Mouse (Mus musculus) liver, adult 2 months (tissue): ENCODE data around the gene Ptprm. TPM values are rescaled to one million over a fixed set of nuclear protein-coding genes. Genes with fewer than 3 reads are reported as not detected.

ENCODE experiments used
- DNase-seq: peaks from one replicate; pipeline ENCODE4 v3.0.0-alpha.2; 2011; ENCODE audit warnings: low read depth, low spot score; ENCODE audit errors: extremely low read depth
- H3K27ac ChIP-seq: fragments of 200-500 bp; replicated peaks from 2 replicates; pipeline ENCODE4 v1.5.1; 2012; ENCODE audit warnings: low read depth, mild to moderate bottlenecking, control low read depth, inconsistent platforms, low read length; ENCODE audit not compliant: insufficient read depth
- H3K27me3 ChIP-seq: fragments of 200-500 bp; 2 replicates; pipeline ENCODE4 v1.6.1; 2012; ENCODE audit warnings: mild to moderate bottlenecking, moderate library complexity, low read length, inconsistent platforms; ENCODE audit not compliant: control insufficient read depth, insufficient read depth
- H3K36me3 ChIP-seq: fragments of 200-500 bp; 2 replicates; pipeline ENCODE4 v1.6.1; 2012; ENCODE audit warnings: low read length, inconsistent platforms; ENCODE audit not compliant: control insufficient read depth, insufficient read depth
- H3K4me1 ChIP-seq: fragments of 200-500 bp; 2 replicates; pipeline ENCODE4 v1.6.1; 2011; ENCODE audit warnings: low read length; ENCODE audit not compliant: control insufficient read depth, insufficient read depth
- H3K4me3 ChIP-seq: fragments of 200-500 bp; 2 replicates; pipeline ENCODE4 v1.5.1; 2011; ENCODE audit warnings: low read depth, mild to moderate bottlenecking, control low read depth, low read length, moderate library complexity; ENCODE audit not compliant: insufficient read depth
- H3K79me2 ChIP-seq: fragments of 200-500 bp; 2 replicates; pipeline ENCODE4 v1.6.1; 2012; ENCODE audit warnings: inconsistent platforms, mild to moderate bottlenecking, low read length, moderate library complexity; ENCODE audit not compliant: control insufficient read depth, insufficient read depth
- H3K9ac ChIP-seq: fragments of 200-500 bp; 2 replicates; pipeline ENCODE4 v1.6.1; 2012; ENCODE audit warnings: low read depth, mild to moderate bottlenecking, control low read depth, inconsistent platforms, low read length
- CTCF ChIP-seq: fragments of 200-500 bp; IDR thresholded peaks from 2 replicates; pipeline ENCODE4 v1.5.1; 2011; ENCODE audit warnings: low read depth, low read length, control low read depth
- POLR2A ChIP-seq: fragments of 200-500 bp; IDR thresholded peaks from 2 replicates; pipeline ENCODE4 v1.6.1; 2011; ENCODE audit warnings: low read length, control low read depth; ENCODE audit not compliant: insufficient read depth; ENCODE audit errors: extremely low read depth
- WGBS: fragments of 180-500 bp; shearing (Covaris S2); methylation state at CpG from one replicate; pipeline ENCODE4 v1.1.7; 2018; 5-methylcytosine and 5-hydroxymethylcytosine counted together
- polyA plus RNA-seq: library from polyadenylated mRNA; depleted of rRNA; stranded (reverse); fragments of >200 nt; gene quantifications from 2 replicates; pipeline ENCODE4 v1.2.3, GENCODE M21; 2012
- total RNA-seq: library from RNA; depleted of rRNA; stranded (reverse); fragments of >200 nt; gene quantifications from 2 replicates; pipeline ENCODE4 v1.2.3, GENCODE M21; 2014

The Ptprm gene
- total and polyA plus RNA-seq, 2 experiments, result 0.78 to 3.3 TPM

DNA sequence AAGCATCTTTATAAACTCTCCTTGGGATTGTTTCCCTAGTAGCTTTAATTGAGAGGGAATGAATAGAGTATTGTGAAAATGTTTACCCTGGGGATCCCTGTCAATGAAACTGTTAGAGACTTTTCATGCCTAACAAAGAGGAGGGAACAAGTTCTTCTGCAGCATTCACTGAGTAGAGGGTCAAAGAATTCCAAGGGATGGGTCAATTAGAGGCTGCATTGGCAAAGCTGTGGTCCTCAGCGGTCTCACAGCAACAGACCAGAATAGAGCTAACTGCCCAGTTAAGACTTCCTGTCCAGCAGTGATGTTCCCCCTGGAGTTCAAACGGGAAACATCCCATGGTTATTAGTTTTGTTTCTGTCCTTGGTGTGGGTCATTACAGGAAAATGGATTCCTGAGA lies 538.3 kb downstream of the Ptprm start:
- TF ChIP-seq POLR2A (no peak), CTCF (no peak)
- no peaks in the 10 kb centered on the region for H3K79me2 ChIP-seq
- H3K9ac ChIP-seq, result no peak overlapping the region
- H3K4me1 ChIP-seq, result 0 out of 2 replicates have a peak, but pooled peaks cover 1% of the 10 kb centered on the region
- H3K27ac ChIP-seq, result no peak overlapping the region
- 67% methylated on average over 2 of the region's 2 CpGs for WGBS
- no peaks in the 10 kb centered on the region for H3K27me3 ChIP-seq
- DNase-seq, result no peak
- no peak overlapping the region for H3K4me3 ChIP-seq
- no peaks in the 10 kb centered on the region for H3K36me3 ChIP-seq

DNA sequence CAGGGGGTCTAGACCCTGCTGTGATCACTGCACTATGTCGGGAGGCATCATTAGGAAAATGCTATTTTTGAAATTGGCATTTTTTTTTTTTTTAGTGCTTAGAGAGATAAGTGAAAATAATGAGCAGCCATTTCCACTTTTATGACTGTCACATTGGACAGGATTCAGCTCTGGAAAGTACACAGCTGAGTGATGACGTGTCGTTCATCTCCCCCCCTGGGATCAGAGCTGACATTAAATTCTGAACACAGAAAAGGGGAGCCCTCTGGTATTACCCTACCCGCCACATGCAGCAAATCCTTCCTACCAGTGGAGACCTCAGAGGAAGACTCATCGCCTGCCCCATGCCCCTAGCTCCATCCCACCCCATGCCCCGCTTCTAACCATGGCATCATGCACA lies 540.5 kb downstream of the Ptprm start:
- Histone ChIP-seq H3K4me1 (no peaks in the 10 kb centered on the region), H3K27me3 (no peaks in the 10 kb centered on the region), H3K27ac (no peak overlapping the region), H3K9ac (no peak overlapping the region), H3K36me3 (no peaks in the 10 kb centered on the region), H3K4me3 (no peak overlapping the region), H3K79me2 (no peaks in the 10 kb centered on the region)
- DNase-seq, result no peak
- TF ChIP-seq POLR2A (no peak), CTCF (no peak)
- 88% methylated on average over 6 of the region's 6 CpGs for WGBS

DNA sequence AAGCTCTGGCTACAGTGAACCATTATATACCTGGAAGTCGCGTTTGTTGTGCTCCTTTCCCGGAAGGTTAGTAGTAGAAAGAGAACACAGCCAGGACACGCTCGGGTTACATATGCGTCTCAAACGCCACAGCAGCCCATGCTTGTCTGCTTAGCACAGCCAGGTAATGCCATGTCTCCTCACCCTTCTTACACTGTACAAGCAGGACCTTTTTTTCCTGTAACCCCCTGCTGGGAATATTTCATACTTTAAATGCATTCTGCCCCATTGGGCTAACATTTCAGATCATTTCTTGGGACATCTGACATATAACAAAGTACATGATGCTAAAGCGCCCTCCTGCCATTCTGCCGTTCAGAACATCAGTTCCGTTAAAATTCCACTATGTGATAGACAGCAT lies 540.9 kb downstream of the Ptprm start:
- no peak overlapping the region for H3K27ac ChIP-seq
- H3K79me2 ChIP-seq, result no peaks in the 10 kb centered on the region
- no peak overlapping the region for H3K9ac ChIP-seq
- no peak for TF ChIP-seq POLR2A
- no peaks in the 10 kb centered on the region for H3K4me1 ChIP-seq
- 93% methylated on average over 10 of the region's 10 CpGs for WGBS
- no peaks in the 10 kb centered on the region for H3K27me3 ChIP-seq
- H3K36me3 ChIP-seq, result no peaks in the 10 kb centered on the region
- H3K4me3 ChIP-seq, result no peak overlapping the region
- no peak for DNase-seq

DNA sequence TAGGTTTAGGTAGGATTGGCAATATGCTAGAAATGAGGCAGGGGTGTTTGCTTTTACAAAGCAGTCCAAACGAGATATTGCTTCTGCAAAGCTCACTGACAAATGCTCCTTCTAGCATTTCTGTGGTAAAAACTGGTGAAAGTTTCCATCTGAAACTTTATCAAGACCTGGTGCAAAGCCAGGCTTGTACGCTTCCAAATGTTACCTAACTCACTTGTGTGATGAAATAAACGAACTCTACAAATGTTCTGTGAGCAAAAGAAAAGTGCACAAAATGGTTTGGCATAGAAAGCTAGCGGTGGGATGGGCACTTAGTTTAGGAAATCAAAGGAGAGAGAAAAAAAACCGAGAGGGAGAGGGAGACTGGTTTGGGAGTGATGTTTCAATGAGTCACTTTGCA lies 544.5 kb downstream of the Ptprm start:
- H3K9ac ChIP-seq, result no peak overlapping the region
- 30% methylated on average over 5 of the region's 5 CpGs for WGBS
- no peaks in the 10 kb centered on the region for H3K27me3 ChIP-seq
- no peak overlapping the region for H3K27ac ChIP-seq
- no peaks in the 10 kb centered on the region for H3K4me1 ChIP-seq
- peak; percentile 58 for DNase-seq
- no peak overlapping the region for H3K4me3 ChIP-seq
- no peak for TF ChIP-seq CTCF
- no peak for TF ChIP-seq POLR2A
- H3K79me2 ChIP-seq, result no peaks in the 10 kb centered on the region
- H3K36me3 ChIP-seq, result no peaks in the 10 kb centered on the region

DNA sequence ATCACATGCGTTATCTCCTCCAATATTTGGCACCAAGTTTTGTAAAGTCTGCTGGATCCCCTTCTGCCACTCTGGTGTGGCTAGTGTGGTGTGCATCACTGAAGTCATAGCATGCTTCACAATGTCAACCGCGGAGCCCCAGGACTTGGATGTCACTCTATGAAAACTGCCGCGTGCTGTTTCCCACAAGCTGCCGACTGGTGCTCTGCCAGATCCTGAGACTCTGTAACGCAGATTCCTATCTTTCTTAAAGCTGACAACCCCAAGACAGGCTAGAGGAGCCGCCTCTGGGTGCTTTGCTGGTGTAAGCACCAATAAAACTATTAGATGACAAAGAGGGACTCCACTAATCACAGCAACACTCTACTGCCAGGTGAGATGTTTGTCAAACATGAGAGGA lies 546.1 kb downstream of the Ptprm start:
- no peaks in the 10 kb centered on the region for H3K27me3 ChIP-seq
- H3K4me1 ChIP-seq, result no peaks in the 10 kb centered on the region
- no peak overlapping the region for H3K9ac ChIP-seq
- H3K36me3 ChIP-seq, result no peaks in the 10 kb centered on the region
- DNase-seq, result no peak
- 88% methylated on average over 8 of the region's 8 CpGs for WGBS
- no peaks in the 10 kb centered on the region for H3K79me2 ChIP-seq
- H3K27ac ChIP-seq, result no peak overlapping the region
- TF ChIP-seq CTCF (no peak), POLR2A (no peak)
- H3K4me3 ChIP-seq, result no peak overlapping the region

DNA sequence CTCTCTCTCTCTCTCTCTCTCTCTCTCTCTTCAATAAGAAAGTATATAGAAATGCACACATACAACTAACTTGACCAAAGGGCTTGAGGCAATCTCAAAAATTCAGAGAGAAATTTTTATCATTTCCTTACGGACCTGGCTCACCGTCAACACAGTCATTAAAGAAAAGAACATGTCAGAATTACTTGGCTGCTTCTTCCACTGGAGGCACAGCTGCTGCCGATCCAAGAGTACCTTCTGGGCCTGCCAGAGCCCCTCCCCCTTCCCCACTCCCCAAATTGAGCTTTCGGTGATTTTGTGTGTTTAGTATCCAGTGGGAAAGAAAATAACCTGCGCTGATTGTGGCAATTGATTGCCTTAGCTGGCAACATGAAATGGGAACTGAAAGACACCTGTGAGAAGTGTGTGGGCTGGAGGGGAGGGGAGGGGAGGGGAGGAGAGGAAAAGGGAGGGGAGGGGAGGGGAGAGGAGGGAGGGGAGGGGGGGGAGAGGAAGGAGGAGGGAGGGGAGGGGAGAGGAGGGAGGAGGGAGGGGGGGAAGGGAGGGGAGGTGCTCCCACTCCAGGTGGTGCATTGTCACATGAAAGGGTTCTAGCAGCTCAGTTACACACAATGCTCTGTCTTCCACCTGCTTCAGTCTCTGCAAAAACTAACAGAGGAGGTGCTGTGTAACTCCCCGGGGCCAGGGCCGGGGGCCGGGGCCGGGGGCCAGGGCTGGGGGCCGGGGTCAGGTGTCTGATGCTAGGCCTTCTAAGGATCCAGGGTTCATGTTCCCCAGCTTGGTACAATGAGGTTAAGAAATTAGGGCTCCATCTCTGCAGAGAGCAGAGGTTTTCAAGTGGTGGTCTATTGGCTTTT lies 552.2 kb downstream of the Ptprm start:
- TF ChIP-seq CTCF (no peak), POLR2A (no peak)

More for the DNA sequence above, 552.2 kb downstream of the Ptprm start:
- Histone ChIP-seq H3K27ac (no peak overlapping the region), H3K36me3 (no peaks in the 10 kb centered on the region), H3K9ac (no peak overlapping the region), H3K79me2 (no peaks in the 10 kb centered on the region), H3K4me1 (no peaks in the 10 kb centered on the region), H3K27me3 (no peaks in the 10 kb centered on the region), H3K4me3 (no peak overlapping the region)
- 66% methylated on average over 10 of the region's 10 CpGs for WGBS
- no peak for DNase-seq
